Mouse (Mus musculus): ENCODE data around the gene Kmt2c. TPM values are rescaled to one million over a fixed set of nuclear protein-coding genes. Genes with fewer than 3 reads are reported as not detected.

Kmt2c gene
- total and polyA plus RNA-seq, 3 experiments, result 6.7 to 14.6 (median 12.7) TPM

GRCm38 (mm10) chr5:25526116-25526515 is 27.5 kb upstream of the Kmt2c start:
- H3K4me2 ChIP-seq (ENCODE audit: insufficient read depth, low read depth, poor library complexity, severe bottlenecking), result no peak overlapping the region

GRCm38 (mm10) chr5:25521461-25521860 is 22.9 kb upstream of the Kmt2c start:
- Histone ChIP-seq H3K27ac (ENCODE audit: insufficient read depth, low read depth) (no peak overlapping the region), H3K79me2 (replicated peaks; ENCODE audit: control insufficient read depth, extremely low read depth, insufficient read depth, poor library complexity, severe bottlenecking) (no peaks in the 10 kb centered on the region), H3K36me3 (replicated peaks in 1 of 2; ENCODE audit: control insufficient read depth in 1 of 2, insufficient read depth in 1 of 2, low read length in 1 of 2) (no peaks in the 10 kb centered on the region), H3K4me3 (replicated peaks in 1 of 3; ENCODE audit: low read depth in 2 of 3, low read length in 2 of 3, poor library complexity in 1 of 3) (no peak overlapping the region), H3K4me1 (ENCODE audit: control insufficient read depth in 1 of 2, insufficient read depth in 2 of 2) (peaks cover 0 to under 1% of the 10 kb centered on the region in 2 experiments; a peak in 1 of 4 replicates), H3K27me3 (replicated peaks) (no peaks in the 10 kb centered on the region), H3K4me2 (ENCODE audit: insufficient read depth, low read depth, poor library complexity, severe bottlenecking) (no peak overlapping the region), H3K9ac (ENCODE audit: insufficient read depth, low read depth) (no peak overlapping the region), H3K9me3 (replicated peaks; ENCODE audit: low read length) (no peaks in the 10 kb centered on the region)
- in situ Hi-C loops (cut with MboI; ENCODE audit: low pct_ligation_motif_present, low pct_unique_long_range_greater_than_20kb, low sequenced_read_pairs), result no loop called here
- DNase-seq (ENCODE audit: extremely low read depth), result no peak
- TF ChIP-seq CHD1 (IDR thresholded peaks at IDR 0.05; ENCODE audit: low read depth, low read length) (no peak), EP300 (IDR thresholded peaks at IDR 0.05; ENCODE audit: low read length) (no peak), NELFE (IDR thresholded peaks at IDR 0.05; ENCODE audit: low read depth, low read length) (no peak), IRF4 (IDR thresholded peaks at IDR 0.05; ENCODE audit: low read depth, low read length) (no peak), CHD2 (IDR thresholded peaks at IDR 0.05; ENCODE audit: low read length) (no peak), NRF1 (IDR thresholded peaks at IDR 0.05; ENCODE audit: low read depth, low read length) (no peak), TCF12 (IDR thresholded peaks at IDR 0.05; ENCODE audit: low read depth, low read length) (no peak), HCFC1 (IDR thresholded peaks at IDR 0.05; ENCODE audit: low read depth, low read length) (no peak), USF2 (conservative IDR thresholded peaks at IDR 0.05; ENCODE audit: low read depth, low read length) (no peak), BHLHE40 (IDR thresholded peaks at IDR 0.05; ENCODE audit: low read depth, low read length) (no peak), JUND (conservative IDR thresholded peaks at IDR 0.05; ENCODE audit: low read depth, low read length) (no peak), POLR2AphosphoS2 (IDR thresholded peaks at IDR 0.05; ENCODE audit: low read depth, low read length) (no peak), POLR2A (IDR thresholded peaks at IDR 0.05; ENCODE audit: low read depth, low read length) (no peak), ETS1 (conservative IDR thresholded peaks at IDR 0.05; ENCODE audit: low read depth, low read length) (no peak), ZMIZ1 (IDR thresholded peaks at IDR 0.05; ENCODE audit: low read depth, low read length) (no peak), SIN3A (IDR thresholded peaks at IDR 0.05; ENCODE audit: low read length) (no peak), ZC3H11A (IDR thresholded peaks at IDR 0.05; ENCODE audit: low read depth, low read length) (no peak)
- dilution Hi-C loops (cut with MboI; ENCODE audit: extremely low pct_ligation_motif_present, extremely low pct_unique_long_range_greater_than_20kb, low sequenced_read_pairs), result no loop called here

More at GRCm38 (mm10) chr5:25526116-25526515, 27.5 kb upstream of the Kmt2c start:
- Histone ChIP-seq H3K4me3 (replicated peaks in 1 of 3; ENCODE audit: low read depth in 2 of 3, low read length in 2 of 3, poor library complexity in 1 of 3) (no peak overlapping the region), H3K27me3 (replicated peaks) (no peaks in the 10 kb centered on the region), H3K9me3 (replicated peaks; ENCODE audit: low read length) (no peaks in the 10 kb centered on the region), H3K36me3 (replicated peaks in 1 of 2; ENCODE audit: control insufficient read depth in 1 of 2, insufficient read depth in 1 of 2, low read length in 1 of 2) (no peaks in the 10 kb centered on the region), H3K9ac (ENCODE audit: insufficient read depth, low read depth) (no peak overlapping the region), H3K79me2 (replicated peaks; ENCODE audit: control insufficient read depth, extremely low read depth, insufficient read depth, poor library complexity, severe bottlenecking) (no peaks in the 10 kb centered on the region), H3K4me1 (ENCODE audit: control insufficient read depth in 1 of 2, insufficient read depth in 2 of 2) (peaks cover 0 to 17% of the 10 kb centered on the region in 2 experiments; a peak in 2 of 4 replicates), H3K27ac (ENCODE audit: insufficient read depth, low read depth) (no peak overlapping the region)
- TF ChIP-seq MAX (IDR thresholded peaks at IDR 0.05; ENCODE audit: low read length) (no peak), MAZ (IDR thresholded peaks at IDR 0.05; ENCODE audit: low read depth, low read length) (no peak), JUN (IDR thresholded peaks at IDR 0.05; ENCODE audit: insufficient read depth, low read depth, low read length) (no peak), POLR2A (IDR thresholded peaks at IDR 0.05; ENCODE audit: low read depth, low read length) (no peak)
- DNase-seq (ENCODE audit: extremely low read depth), result no peak
- dilution Hi-C loops (cut with MboI; ENCODE audit: extremely low pct_ligation_motif_present, extremely low pct_unique_long_range_greater_than_20kb, low sequenced_read_pairs) (no loop called here), in situ Hi-C loops (cut with MboI; ENCODE audit: low pct_ligation_motif_present, low pct_unique_long_range_greater_than_20kb, low sequenced_read_pairs) (no loop called here)
